Mouse (Mus musculus) 416B (cell line): ENCODE data around the gene Zfhx3.
A peak's percentile ranks its signal among the peaks of the same experiment; 100 is the strongest.

Source experiments
- DNase-seq: peaks from one replicate; pipeline ENCODE4 v3.0.0; 2011; ENCODE audit warnings: low read depth

The Zfhx3 gene

DNA sequence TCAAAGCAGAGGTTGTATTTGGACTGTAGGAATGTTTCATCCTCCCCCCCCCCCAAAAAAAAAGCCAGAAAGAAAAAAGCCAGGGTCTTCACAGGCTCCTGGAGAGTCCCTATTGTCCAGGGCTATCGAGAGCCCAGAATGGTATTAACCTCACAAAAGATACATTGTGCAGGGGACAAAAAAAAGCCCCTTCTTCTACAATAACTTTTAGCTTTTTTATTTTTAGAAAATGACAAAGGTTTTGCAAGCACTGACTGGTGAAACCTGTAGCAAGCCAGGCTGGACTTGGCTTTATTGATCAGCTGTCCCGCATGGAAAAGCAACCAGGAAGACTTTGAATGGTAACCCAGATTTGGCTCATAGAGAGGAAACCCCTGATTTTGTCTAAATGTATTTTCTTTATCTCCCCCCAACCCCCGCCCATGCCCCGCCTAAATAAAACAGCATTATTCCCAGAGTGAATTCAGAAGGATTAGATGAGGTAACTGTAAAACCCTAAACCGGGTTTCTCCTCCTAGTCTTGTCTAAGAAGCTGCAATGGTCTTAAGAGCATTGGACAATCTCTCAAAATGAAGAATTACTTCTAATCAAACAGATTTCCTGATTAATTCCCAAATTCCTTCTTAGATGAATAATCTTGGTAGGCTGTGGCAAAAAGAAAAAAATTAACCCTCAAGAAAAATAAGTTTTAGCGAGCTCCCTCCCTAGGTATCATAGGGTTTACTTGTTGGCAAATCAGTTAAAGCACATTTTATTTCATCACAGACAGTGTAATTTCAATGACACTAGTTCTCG is 759.1 kb downstream of the Zfhx3 start:
- DNase-seq = no peak

DNA sequence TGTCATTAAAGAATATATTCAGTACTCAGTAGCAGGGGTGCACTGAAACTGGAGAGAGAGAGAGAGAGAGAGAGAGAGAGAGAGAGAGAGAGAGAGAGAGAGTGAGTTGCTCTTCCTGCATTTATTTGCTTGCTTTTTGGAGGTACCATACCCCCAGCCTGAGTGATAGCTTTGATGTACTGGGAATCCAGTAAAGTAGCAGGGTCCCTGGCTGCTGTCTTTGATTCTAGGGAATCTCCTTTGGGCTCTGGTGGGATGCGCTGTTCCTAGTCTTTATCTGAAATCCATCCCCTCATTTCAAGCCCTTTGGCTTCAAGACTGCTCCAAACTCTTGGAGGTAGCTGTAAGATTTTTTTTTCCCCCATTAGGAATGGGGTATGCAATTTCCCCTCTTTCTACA is 759.8 kb downstream of the Zfhx3 start:
- DNase-seq = no peak

DNA sequence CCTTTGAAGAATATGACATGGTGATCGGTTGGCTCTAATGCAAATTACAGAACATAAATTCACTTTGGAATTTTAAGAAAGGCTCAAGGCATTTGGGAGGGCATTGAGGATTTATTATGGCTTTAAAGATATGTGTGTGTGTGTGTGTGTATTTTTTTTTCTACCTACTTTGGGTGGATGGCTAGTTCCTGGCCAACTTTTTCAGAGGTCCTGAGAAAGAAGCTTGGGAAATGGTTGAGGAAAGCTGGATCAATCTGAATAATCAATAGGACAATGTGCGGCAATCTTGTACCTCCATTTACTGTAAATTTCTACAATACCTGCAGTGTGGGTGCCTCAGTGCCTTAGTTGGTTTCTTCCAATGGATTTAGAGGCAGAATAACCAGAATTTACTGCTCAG is 763.3 kb downstream of the Zfhx3 start:
- DNase-seq = no peak

DNA sequence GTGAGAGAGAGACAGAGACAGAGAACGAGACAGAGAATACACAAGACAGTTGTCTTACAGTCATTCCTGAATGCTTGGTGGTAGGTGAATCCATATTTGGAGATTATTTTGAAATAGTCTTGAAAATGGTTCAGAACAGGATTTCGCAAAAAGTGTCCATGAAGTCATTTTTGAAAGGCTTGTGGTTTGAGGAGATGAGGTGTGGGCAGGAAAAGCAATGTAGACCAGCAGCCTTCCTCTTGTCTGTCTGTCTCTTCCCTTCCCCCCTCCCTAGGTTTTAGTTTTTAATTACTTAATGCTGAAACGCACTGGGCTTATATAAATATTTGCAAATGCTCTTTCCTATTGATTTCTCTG is 764.0 kb downstream of the Zfhx3 start:
- DNase-seq = peak; percentile 79

DNA sequence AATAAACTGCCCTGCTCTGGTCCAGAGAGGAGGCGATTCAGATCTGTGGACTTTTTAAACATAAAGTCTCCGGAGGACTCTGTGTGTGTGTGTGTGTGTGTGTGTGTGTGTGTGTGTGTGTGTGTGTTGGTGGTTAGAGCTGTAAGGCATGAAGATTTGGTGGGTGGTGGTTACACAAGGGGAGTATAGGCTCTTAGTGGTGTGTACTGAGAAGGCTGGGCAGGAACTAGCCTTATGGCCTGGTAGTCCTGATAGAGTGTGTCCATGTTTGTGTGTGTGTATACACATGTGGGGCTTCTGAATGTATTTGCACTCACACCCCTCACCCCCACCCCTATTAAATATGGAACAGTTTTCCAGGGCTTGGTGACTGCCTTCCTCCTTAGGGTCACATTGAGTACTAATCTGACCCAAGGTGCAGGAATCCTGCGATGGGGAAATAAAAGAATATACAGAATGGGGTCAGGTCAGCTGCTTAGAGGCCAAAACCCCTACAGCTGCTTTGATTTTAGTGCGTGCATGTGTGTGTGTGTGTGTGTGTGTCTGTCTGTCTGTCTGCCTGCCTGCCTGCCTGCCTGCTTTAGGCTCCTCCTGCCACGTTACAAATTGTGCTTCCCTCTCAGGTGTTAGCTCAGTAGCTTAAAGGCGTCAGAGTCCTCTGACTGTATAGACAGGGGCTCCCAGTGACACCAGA is 764.6 kb downstream of the Zfhx3 start:
- peak; percentile 47 for DNase-seq

DNA sequence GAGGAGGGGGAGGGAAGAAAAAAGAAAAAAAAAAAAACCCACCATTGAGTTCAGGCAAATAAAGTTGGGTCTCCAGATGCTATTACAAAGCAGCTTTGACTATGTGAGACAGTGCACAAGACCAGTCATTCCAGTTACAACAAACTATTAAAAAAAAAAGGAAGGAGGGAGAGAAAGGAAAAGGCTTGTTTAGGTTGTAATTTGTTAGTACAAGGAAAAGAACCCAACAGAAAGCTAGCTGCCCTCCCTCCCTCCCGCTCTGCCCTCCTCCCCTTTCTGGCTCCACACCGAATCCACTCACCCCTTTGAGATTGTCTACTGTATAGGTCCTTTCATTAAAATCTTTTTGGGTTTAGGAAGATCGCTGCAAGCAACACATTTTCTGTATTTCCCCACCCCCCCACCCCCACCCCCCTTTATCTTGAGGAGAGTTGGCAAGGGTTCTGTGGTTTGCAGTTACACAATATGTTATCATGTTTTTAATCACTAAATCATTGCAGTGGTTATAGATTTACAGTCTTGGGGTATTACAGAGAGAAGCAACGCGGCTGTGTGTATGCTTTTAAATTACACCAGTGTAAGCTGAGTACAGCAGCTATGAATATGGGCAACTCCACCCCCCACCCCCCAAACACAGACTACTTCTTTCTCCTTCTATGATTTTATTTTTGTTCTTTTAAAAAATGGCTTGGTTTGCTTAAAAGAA is 765.3 kb downstream of the Zfhx3 start:
- DNase-seq = peak; percentile 51

DNA sequence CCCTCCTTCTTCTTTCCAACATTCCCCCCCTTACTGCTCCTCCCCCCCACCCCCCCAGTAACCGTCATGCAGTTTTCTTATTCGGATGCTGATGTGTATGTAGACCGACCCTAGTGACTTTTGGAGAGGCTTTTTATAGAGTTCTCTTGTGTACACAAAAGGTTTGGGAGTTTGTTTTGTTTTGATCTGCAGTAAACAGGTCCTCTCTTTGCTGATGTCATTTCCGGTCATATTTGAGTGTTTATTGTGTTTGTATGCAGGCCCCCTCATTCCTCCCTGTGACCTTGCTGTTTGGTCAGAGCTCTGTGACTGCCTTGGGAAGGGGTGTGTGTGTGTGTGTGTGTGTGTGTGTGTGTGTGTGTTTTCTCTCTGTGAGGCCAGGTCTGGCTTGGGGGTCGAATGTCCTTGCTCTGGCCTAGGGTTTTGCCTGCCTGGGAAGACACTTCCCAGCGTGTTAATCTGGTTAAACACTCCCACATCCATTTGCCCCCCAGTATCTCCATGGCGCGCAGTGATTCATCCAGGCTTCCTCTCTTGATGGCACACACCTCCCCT is 766.5 kb downstream of the Zfhx3 start:
- DNase-seq = no peak

DNA sequence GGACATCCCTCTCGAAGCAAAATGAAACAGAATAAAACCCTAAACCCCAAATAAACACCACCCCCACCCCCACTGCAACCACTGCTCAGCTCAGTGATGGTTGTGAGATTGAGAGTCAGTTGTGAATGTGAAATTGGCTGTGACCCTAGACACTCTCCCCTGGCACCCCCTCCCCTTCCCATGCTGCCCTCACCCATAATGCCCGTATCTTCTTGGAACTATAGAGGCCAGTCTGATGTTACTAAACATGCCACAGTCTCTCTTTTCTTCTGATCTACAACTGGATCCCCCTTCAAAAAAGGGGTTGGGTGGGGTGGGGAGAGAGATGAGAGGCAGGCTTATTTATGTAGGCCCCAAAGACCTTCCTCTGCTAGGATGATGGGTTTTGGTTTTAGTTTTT is 767.0 kb downstream of the Zfhx3 start:
- no peak for DNase-seq

DNA sequence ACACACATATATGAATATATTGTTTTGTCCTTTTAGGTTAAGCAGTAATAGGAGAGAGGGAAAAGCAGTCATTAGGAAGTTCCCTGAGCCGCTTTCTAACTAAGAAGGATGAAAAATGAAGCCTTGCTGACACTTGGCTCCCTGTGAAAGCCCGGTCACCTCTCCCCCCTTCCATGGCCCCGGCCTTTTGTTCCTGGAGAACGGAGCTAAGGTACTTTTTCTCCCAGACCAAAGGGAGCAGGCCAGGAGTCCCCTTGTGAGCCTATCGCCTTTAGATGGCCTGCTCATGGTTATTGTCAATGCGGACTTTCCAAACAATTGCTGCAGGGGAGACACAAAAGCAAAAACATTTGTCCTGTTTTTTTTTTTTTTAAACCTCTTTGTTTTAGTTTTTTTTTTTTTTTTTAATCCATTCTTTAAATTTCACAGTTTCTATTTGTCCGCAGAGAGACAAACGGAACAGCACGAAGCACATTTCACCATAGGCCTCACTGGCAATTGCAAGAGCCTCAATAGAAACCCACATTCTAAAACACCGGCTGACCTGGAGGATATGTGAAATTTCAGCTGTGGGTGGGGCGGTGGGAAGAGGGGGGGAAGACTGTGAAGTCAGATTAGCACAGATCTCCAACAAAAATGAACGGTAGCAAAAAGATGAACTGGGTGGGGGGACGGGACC is 767.6 kb downstream of the Zfhx3 start:
- peak; percentile 35 for DNase-seq

DNA sequence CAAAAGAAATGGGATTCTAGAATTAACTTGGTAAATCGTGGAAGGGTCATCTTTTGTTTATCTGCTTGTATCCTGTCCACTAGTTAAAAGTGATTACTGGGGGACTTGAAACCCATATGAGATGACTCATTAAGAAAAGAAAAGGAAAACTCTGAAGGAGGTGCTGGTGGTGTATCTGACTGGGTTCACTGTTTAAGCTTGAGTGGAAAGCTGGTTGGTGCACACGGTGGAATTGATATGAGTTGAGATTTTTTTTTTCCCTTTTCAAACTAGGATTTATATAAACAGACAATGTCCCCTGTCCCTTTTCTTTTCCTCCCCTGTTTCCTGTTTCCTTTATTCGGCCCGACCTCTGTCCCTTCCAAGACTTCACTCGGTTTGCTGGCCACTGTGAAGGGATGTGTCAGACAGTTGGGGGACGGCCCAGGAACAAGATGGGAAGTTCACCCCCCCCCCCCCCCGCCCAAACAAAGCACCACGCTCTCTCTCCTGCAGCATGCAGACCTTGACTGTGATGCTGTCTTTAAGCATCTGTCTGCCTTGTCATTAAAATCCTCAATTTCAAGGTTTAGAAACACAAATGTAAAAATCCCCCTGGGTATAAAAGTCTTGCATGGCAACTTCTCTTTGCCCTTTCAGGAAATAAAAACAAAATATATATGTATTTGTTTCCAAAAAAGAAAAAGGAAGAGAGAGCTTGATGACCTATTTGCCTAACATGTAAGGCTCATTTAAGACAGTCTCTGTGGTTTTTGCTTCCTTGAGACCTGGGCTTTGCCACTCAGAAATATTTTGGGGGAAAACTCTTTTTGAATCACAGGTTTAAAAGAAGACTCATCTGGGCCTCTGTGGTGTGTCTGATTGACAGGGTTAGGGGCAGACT is 768.4 kb downstream of the Zfhx3 start:
- DNase-seq = peak; percentile 25

DNA sequence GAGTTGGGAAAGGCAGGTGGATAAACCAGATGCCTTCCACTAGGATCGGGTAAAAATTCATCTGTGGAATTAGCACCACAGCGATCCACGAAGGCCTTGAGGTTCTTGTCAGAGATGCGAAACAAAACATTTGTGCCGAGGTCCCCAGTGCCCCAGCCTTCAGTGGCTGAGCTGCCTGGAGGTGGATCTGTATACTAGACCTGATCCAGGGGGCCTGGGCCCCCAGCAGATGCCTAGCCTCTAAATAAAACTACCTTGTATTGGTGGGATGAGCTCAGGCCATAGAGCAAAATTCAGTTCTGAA is 769.0 kb downstream of the Zfhx3 start:
- no peak for DNase-seq

DNA sequence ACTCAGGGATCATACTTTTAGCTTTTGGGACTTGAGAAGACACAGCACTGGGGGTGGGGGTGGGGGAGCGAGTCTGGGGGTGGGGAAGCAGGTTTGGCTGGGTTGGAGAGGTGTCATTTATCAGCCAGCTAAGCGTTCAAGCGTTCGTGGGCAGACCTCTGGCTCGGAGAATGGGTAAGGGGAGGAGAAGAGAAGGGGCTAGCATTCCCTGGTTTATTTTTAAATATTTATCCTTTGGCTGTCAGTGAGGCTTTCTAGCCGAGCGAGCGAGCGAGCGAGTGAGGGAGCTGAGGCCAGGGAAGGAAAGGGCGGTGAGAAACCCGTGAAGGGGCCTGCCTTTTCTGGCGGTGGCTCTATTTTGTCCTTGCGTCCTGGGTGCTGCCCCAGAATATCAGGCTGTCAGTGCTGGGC is 769.6 kb downstream of the Zfhx3 start:
- no peak for DNase-seq

DNA sequence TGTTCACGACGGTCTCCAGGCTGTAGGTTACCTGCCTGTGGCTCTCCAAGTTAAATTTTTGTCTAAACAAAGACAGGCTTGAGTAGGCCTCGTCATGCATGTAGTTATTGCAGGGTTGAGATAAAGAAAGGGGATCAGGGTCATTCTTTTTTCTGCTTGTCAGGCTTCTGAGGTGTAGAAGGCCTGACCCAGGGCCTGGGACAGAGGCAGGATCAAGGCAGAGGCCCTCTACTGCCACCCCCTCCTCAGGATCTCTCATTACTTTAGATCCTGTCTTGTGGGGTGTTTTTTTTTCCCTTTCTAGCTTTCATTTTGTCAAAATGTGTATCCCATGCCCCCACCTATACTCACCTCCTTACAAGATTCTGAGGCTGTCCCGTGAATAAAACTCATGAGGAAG is 770.2 kb downstream of the Zfhx3 start:
- DNase-seq = no peak

DNA sequence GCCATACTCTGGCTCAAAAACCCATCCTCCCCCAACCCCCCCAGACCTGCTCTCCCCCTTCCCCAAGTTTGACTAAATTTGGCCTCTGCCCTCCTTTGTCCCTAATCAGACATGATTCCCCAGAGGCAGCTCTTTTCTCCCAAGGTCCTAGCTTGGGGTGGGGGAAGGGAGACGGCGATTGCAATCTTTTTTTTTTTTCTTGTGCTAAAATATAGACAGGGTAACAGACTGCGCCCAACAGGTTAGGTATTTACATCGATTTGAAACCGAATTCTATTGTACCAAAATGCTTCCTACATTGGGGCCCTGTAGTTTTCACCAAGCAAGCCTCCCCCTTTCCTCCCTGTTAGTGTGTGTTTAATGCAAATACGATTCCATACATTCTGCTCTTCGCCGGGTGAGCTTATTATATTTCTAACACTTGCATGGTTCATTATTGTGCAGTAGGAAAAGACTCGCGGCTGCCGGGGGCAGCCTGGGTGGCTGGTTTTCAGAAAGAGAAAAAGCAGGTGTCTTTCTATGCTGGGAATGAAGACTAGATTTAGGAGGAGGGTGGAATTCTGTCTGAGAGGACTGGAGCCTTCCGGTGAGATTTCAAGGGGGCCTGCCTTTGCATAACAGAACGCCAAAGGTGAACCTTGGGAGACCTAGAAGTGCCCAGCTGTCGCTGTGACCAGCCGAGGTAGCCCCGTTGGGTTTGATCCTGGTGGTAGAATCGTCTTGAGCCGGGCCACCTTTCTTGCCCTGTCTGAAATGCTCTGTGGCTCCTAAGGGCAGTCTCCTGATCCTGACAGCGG is 771.1 kb downstream of the Zfhx3 start:
- no peak for DNase-seq

DNA sequence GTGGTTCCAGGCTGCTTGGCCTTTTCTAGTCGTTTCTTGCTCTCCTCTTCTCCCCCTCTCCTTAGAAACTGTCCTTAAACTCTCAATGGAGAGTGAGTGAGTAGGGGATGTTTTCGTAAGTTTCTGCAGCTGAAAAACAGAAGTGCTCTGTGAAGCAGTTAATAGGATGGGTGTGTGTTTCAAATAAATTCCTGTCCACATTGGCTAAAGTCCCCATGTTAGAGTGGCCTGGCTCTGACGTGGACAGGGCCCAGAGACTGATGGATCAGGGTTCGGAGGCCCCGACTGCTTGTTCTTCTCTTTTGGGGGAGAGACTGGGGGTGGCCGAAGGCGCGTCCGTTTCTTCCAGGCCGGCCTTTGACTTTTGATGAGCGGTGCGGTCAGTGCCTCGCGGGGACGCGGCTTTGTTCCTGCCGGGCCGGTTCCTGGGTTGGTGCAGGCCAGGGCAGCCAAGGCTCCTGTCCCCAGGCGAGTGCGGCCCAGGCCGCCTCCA is 771.7 kb downstream of the Zfhx3 start:
- DNase-seq = peak; percentile 54

DNA sequence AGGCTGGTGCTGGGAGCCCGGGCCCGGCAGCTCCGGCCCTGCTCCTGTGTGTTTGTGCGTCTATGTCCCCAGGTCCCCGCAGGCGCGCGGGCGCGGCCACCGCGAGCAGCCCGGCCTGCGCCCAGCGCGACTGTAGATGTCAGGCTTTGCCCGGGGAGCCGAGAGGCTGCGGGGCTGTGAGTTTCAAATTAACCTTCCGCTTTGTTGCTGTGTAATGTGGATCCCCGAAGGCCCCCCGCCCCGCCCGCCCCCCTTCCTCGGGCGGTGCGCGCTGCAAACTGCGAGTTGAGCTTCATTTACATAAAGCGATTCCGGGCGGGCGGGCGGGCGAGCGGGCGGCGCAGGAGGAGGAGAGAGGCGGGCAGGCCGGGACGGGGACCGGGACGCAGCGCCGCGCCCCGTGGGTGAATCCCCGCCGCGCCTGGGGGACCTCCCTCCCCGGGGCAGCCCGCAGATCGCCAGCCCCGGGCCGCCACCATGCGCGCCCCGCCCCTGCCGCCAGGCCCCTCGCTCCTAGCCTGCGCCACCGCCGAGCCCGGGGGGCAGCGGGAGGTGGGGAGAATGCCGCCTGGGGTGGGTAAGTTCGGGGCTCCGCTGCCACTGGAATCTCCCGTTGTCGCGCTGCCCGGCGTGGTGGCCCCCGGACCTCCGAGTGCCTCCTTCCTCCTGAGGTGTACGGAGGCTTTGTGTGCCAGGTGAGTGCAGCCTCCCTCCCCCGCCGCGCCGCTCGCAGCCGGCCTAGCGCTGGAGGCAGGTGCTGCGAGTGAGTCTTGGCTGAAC is 772.4 kb downstream of the Zfhx3 start:
- peak; percentile 82 for DNase-seq

DNA sequence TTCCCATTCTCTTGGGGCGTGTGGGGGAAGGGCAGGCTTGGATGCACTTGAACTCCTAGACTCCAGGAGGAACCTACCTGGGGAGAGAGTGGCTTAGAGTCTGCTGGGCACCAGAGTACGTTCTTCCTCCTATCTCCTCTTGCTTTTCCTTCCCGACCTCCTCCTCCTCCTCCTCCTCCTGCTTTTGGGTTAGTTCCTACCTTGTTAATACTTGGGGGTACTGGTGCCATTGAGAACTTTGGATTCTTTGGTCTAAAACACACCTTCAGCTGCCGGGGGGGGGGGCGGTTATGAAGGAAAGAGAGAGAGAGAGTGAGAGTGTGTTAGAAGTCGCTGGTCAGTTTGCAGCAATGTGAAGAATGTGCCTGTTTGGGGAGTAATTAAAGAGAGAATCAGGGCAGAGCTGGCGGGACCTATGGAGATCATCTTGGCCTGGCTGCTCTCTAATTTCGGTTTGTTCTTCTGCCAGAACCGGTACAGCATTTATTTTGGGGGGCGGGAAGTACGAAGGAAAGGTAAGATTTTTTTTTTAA is 773.0 kb downstream of the Zfhx3 start:
- DNase-seq = peak; percentile 44

DNA sequence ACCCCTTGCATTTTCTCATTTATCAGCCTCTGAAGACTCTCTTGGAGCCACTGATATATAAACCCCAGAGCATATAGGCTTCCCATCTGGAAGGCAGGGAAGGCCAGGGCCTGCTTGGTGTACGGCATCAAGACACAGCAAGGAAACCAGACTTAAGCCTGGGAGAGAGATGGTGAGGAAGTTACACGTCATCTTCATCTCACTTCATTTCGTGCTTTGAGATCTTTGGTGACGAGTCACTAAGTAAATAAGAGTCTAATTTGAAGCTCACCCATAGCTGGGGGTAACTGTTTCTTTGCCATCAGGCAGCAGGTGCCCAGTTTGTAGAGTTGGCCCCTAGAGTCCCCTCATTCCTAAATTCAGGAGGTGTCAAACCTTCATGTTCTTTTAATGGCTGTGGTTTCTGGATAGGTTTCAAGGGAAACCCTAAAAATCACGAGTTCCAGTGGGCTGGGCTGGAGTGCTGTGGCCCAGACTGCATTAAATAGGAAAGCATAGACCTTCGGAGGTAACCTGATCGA is 773.9 kb downstream of the Zfhx3 start:
- DNase-seq = peak; percentile 63

DNA sequence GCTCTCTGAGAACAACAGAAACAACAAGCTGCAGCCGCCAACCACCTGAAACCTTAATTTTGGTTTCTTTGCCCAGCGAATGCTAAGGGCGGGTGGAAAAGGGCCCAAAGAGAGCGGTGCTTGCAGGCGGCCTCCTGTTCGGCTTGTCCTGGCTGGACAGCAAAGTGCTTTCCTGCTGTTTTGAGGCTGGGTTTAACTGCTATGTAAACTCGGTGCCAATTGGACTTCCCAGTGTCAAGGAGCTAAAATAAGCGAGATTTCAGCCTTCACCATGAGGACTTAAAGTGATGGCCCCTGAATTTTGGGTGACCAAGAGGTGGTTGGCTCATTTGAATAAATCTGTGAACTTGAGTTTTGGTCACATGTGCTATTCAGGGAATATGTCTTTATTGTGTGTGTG is 775.1 kb downstream of the Zfhx3 start:
- no peak for DNase-seq
